Mouse (Mus musculus) olfactory bulb, adult 2 months (tissue): ENCODE data around the gene Lrrc28.

ENCODE experiments used
- CTCF ChIP-seq: fragments of 200-500 bp; IDR thresholded peaks from 2 replicates; pipeline ENCODE4 v1.5.1; 2012; ENCODE audit warnings: low read depth, mild to moderate bottlenecking, low read length, moderate library complexity; ENCODE audit not compliant: insufficient read depth
- POLR2A ChIP-seq: fragments of 200-500 bp; IDR thresholded peaks from 2 replicates; pipeline ENCODE4 v1.6.1; 2012; ENCODE audit warnings: mild to moderate bottlenecking, low read depth, low read length, moderate library complexity; ENCODE audit not compliant: insufficient read depth

- TF ChIP-seq POLR2A (no peak), CTCF (no peak)
Measured at GRCm38 (mm10) chr7:67523400-67523799, 121.7 kb downstream of the Lrrc28 start.
